Mouse (Mus musculus) MEL (cell line): ENCODE measurements around the gene Odc1. TPM values are rescaled to one million over a fixed set of nuclear protein-coding genes. Genes with fewer than 3 reads are reported as not detected.

Source experiments
- DNase-seq: peaks from one replicate; pipeline ENCODE4 v3.0.0; 2011; ENCODE audit warnings: low read depth, low spot score
- H3K27ac ChIP-seq: 2 replicates; pipeline ENCODE4 v1.5.1; 2012; ENCODE audit warnings: low read depth, mild to moderate bottlenecking, control low read depth, low read length, moderate library complexity; ENCODE audit not compliant: control insufficient read depth
- H3K27me3 ChIP-seq, 2 experiments: fragments of 150-350 bp in 1 of 2; sonication (generic) in 1 of 2; 2 replicates each; pipeline ENCODE4 v1.6.1; 2012; ENCODE audit warnings: low read length in 2 of 2, mild to moderate bottlenecking in 2 of 2, improper control_type of control experiment in 1 of 2, moderate library complexity in 1 of 2; ENCODE audit not compliant: insufficient read depth in 2 of 2, control insufficient read depth in 1 of 2
- H3K36me3 ChIP-seq, 2 experiments: 2 replicates each; pipeline ENCODE4 v1.6.1; 2012 to 2014; ENCODE audit warnings: low read length in 2 of 2, improper control_type of control experiment in 1 of 2, inconsistent platforms in 1 of 2, mild to moderate bottlenecking in 1 of 2; ENCODE audit not compliant: insufficient read depth in 2 of 2, control insufficient read depth in 1 of 2
- H3K4me1 ChIP-seq, 2 experiments: fragments of 150-350 bp in 1 of 2; sonication (generic) in 1 of 2; 2 replicates each; pipeline ENCODE4 v1.6.1; 2012; ENCODE audit warnings: low read length in 2 of 2, improper control_type of control experiment in 1 of 2, mild to moderate bottlenecking in 1 of 2; ENCODE audit not compliant: insufficient read depth in 2 of 2, control insufficient read depth in 1 of 2
- H3K4me3 ChIP-seq, 2 experiments: fragments of 150-350 bp in 1 of 2; sonication (generic) in 1 of 2; 2 replicates each; pipeline ENCODE4 v1.5.1; 2012; ENCODE audit warnings: low read depth in 2 of 2, low read length in 2 of 2, mild to moderate bottlenecking in 2 of 2, moderate library complexity in 2 of 2, control low read depth in 1 of 2, improper control_type of control experiment in 1 of 2; ENCODE audit not compliant: control insufficient read depth in 1 of 2, insufficient read depth in 1 of 2
- H3K79me2 ChIP-seq: 2 replicates; pipeline ENCODE4 v1.6.1; 2012; ENCODE audit warnings: mild to moderate bottlenecking, low read length, moderate library complexity; ENCODE audit not compliant: control insufficient read depth, poor library complexity, insufficient read depth
- H3K9ac ChIP-seq: 2 replicates; pipeline ENCODE4 v1.6.1; 2012; ENCODE audit warnings: low read depth, mild to moderate bottlenecking, control low read depth, low read length, moderate library complexity; ENCODE audit not compliant: control insufficient read depth, poor library complexity, severe bottlenecking
- H3K9me3 ChIP-seq: fragments of 150-350 bp; sonication (generic); replicated peaks from 2 replicates; pipeline ENCODE4 v1.6.1; 2012; ENCODE audit warnings: mild to moderate bottlenecking, low read length, improper control_type of control experiment, moderate library complexity; ENCODE audit not compliant: insufficient read depth
- BHLHE40 ChIP-seq: IDR thresholded peaks from 2 replicates; pipeline ENCODE4 v1.6.1; 2012; ENCODE audit warnings: low read depth, mild to moderate bottlenecking, inconsistent platforms, low read length, improper control_type of control experiment, borderline replicate concordance
- CHD1 ChIP-seq: IDR thresholded peaks from 2 replicates; pipeline ENCODE4 v1.6.1; 2012; ENCODE audit warnings: low read depth, mild to moderate bottlenecking, inconsistent platforms, low read length, improper control_type of control experiment
- CHD2 ChIP-seq: IDR thresholded peaks from 2 replicates; pipeline ENCODE4 v1.6.1; 2011; ENCODE audit warnings: low read length, improper control_type of control experiment
- CTCF ChIP-seq, 3 experiments: IDR thresholded peaks in 2 of 3; conservative IDR thresholded peaks in 1 of 3; 2 replicates each; pipeline ENCODE4 v1.5.1; 2011 to 2012; ENCODE audit warnings: low read length in 3 of 3, low read depth in 2 of 3, mild to moderate bottlenecking in 2 of 3, improper control_type of control experiment in 1 of 3, inconsistent platforms in 1 of 3, mixed read lengths in 1 of 3, moderate library complexity in 1 of 3; ENCODE audit not compliant: control insufficient read depth in 1 of 3, insufficient read depth in 1 of 3, poor library complexity in 1 of 3, severe bottlenecking in 1 of 3
- E2F4 ChIP-seq: IDR thresholded peaks from 2 replicates; pipeline ENCODE4 v1.6.1; 2011; ENCODE audit warnings: low read depth, low read length, improper control_type of control experiment, borderline replicate concordance
- ELF1 ChIP-seq: IDR thresholded peaks from 2 replicates; pipeline ENCODE4 v1.6.1; 2014; ENCODE audit warnings: low read depth, mild to moderate bottlenecking, inconsistent platforms, low read length, improper control_type of control experiment, moderate library complexity
- ETS1 ChIP-seq: IDR thresholded peaks from 2 replicates; pipeline ENCODE4 v1.6.1; 2012; ENCODE audit warnings: low read depth, mild to moderate bottlenecking, inconsistent platforms, low read length, improper control_type of control experiment, moderate library complexity
- GABPA ChIP-seq: IDR thresholded peaks from 2 replicates; pipeline ENCODE4 v1.6.1; 2012; ENCODE audit warnings: low read depth, mild to moderate bottlenecking, inconsistent platforms, low read length, improper control_type of control experiment, moderate library complexity
- GATA1 ChIP-seq: IDR thresholded peaks from 2 replicates; pipeline ENCODE4 v1.6.1; 2011; ENCODE audit warnings: low read depth, low read length, improper control_type of control experiment
- JUND ChIP-seq: IDR thresholded peaks from 2 replicates; pipeline ENCODE4 v1.6.1; 2011; ENCODE audit warnings: low read depth, mild to moderate bottlenecking, improper control_type of control experiment, low read length
- KAT2A ChIP-seq: conservative IDR thresholded peaks from 2 replicates; pipeline ENCODE4 v1.6.1; 2012; ENCODE audit warnings: low read depth, low read length, improper control_type of control experiment, inconsistent platforms
- MAX ChIP-seq: IDR thresholded peaks from 2 replicates; pipeline ENCODE4 v1.6.1; 2011; ENCODE audit warnings: low read length, improper control_type of control experiment
- MAZ ChIP-seq: IDR thresholded peaks from 2 replicates; pipeline ENCODE4 v1.6.1; 2012; ENCODE audit warnings: low read depth, mild to moderate bottlenecking, inconsistent platforms, low read length, improper control_type of control experiment
- MEF2A ChIP-seq: IDR thresholded peaks from 2 replicates; pipeline ENCODE4 v1.6.1; 2014; ENCODE audit warnings: low read depth, mild to moderate bottlenecking, inconsistent platforms, low read length, improper control_type of control experiment; ENCODE audit not compliant: poor library complexity, insufficient replicate concordance, severe bottlenecking; ENCODE audit errors: extremely low read depth
- MYB ChIP-seq: IDR thresholded peaks from 2 replicates; pipeline ENCODE4 v1.6.1; 2011; ENCODE audit warnings: mild to moderate bottlenecking, low read depth, low read length, improper control_type of control experiment
- MYC ChIP-seq: IDR thresholded peaks from 2 replicates; pipeline ENCODE4 v1.6.1; 2011; ENCODE audit warnings: low read depth, mild to moderate bottlenecking, low read length, improper control_type of control experiment, moderate library complexity
- NELFE ChIP-seq: IDR thresholded peaks from 2 replicates; pipeline ENCODE4 v1.6.1; 2011; ENCODE audit warnings: low read depth, low read length, improper control_type of control experiment
- NRF1 ChIP-seq: IDR thresholded peaks from 2 replicates; pipeline ENCODE4 v1.6.1; 2014; ENCODE audit warnings: low read depth, mild to moderate bottlenecking, inconsistent platforms, low read length, improper control_type of control experiment, moderate library complexity; ENCODE audit not compliant: poor library complexity, insufficient read depth, severe bottlenecking
- POLR2A ChIP-seq, 2 experiments: IDR thresholded peaks; 2 replicates each; pipeline ENCODE4 v1.6.1; 2011 to 2012; ENCODE audit warnings: low read length in 2 of 2, mild to moderate bottlenecking in 2 of 2, control low read depth in 1 of 2, improper control_type of control experiment in 1 of 2, low read depth in 1 of 2, moderate library complexity in 1 of 2; ENCODE audit not compliant: control insufficient read depth in 1 of 2, insufficient read depth in 1 of 2, poor library complexity in 1 of 2
- POLR2AphosphoS2 ChIP-seq: IDR thresholded peaks from 2 replicates; pipeline ENCODE4 v1.6.1; 2011; ENCODE audit warnings: low read length, improper control_type of control experiment
- POLR2AphosphoS5 ChIP-seq: IDR thresholded peaks from 2 replicates; pipeline ENCODE4 v1.6.1; 2012; ENCODE audit warnings: low read depth, borderline replicate concordance, mild to moderate bottlenecking, inconsistent platforms, low read length, moderate library complexity, mixed read lengths
- RAD21 ChIP-seq: IDR thresholded peaks from 2 replicates; pipeline ENCODE4 v1.6.1; 2011; ENCODE audit warnings: mild to moderate bottlenecking, low read depth, low read length, improper control_type of control experiment
- RCOR1 ChIP-seq: IDR thresholded peaks from 2 replicates; pipeline ENCODE4 v1.6.1; 2012; ENCODE audit warnings: low read depth, mild to moderate bottlenecking, inconsistent platforms, low read length, improper control_type of control experiment
- SIN3A ChIP-seq: IDR thresholded peaks from 2 replicates; pipeline ENCODE4 v1.6.1; 2012; ENCODE audit warnings: low read length, improper control_type of control experiment, inconsistent platforms
- SMC3 ChIP-seq: IDR thresholded peaks from 2 replicates; pipeline ENCODE4 v1.6.1; 2011; ENCODE audit warnings: low read depth, low read length, improper control_type of control experiment
- TAL1 ChIP-seq: IDR thresholded peaks from 2 replicates; pipeline ENCODE4 v1.6.1; 2012; ENCODE audit warnings: mild to moderate bottlenecking, inconsistent platforms, low read length, moderate library complexity, mixed read lengths
- TBP ChIP-seq: IDR thresholded peaks from 2 replicates; pipeline ENCODE4 v1.8.0; 2011; ENCODE audit warnings: low read depth, low read length, improper control_type of control experiment
- TCF12 ChIP-seq: IDR thresholded peaks from 2 replicates; pipeline ENCODE4 v1.6.1; 2014; ENCODE audit warnings: low read depth, mild to moderate bottlenecking, inconsistent platforms, low read length, improper control_type of control experiment, moderate library complexity
- UBTF ChIP-seq: IDR thresholded peaks from 2 replicates; pipeline ENCODE4 v1.6.1; 2012; ENCODE audit warnings: low read depth, mild to moderate bottlenecking, inconsistent platforms, low read length, improper control_type of control experiment, moderate library complexity, borderline replicate concordance; ENCODE audit not compliant: insufficient read depth
- USF1 ChIP-seq: IDR thresholded peaks from 2 replicates; pipeline ENCODE4 v1.6.1; 2014; ENCODE audit warnings: low read depth, mild to moderate bottlenecking, inconsistent platforms, low read length, improper control_type of control experiment, moderate library complexity
- USF2 ChIP-seq, 2 experiments: IDR thresholded peaks; 2 replicates each; pipeline ENCODE4 v1.6.1; 2011 to 2012; ENCODE audit warnings: improper control_type of control experiment in 2 of 2, low read length in 2 of 2, borderline replicate concordance in 1 of 2, inconsistent platforms in 1 of 2, low read depth in 1 of 2, mild to moderate bottlenecking in 1 of 2; ENCODE audit not compliant: insufficient read depth in 1 of 2
- ZC3H11A ChIP-seq: IDR thresholded peaks from 2 replicates; pipeline ENCODE4 v1.6.1; 2012; ENCODE audit warnings: low read depth, mild to moderate bottlenecking, inconsistent platforms, low read length, improper control_type of control experiment
- ZKSCAN1 ChIP-seq: IDR thresholded peaks from 2 replicates; pipeline ENCODE4 v1.6.1; 2012; ENCODE audit warnings: low read depth, mild to moderate bottlenecking, inconsistent platforms, low read length, improper control_type of control experiment, moderate library complexity
- ZMIZ1 ChIP-seq: IDR thresholded peaks from 2 replicates; pipeline ENCODE4 v1.6.1; 2012; ENCODE audit warnings: low read depth, mild to moderate bottlenecking, inconsistent platforms, low read length, improper control_type of control experiment, moderate library complexity
- ZNF384 ChIP-seq: IDR thresholded peaks from 2 replicates; pipeline ENCODE4 v1.6.1; 2012; ENCODE audit warnings: low read depth, mild to moderate bottlenecking, inconsistent platforms, low read length, improper control_type of control experiment
- polyA plus RNA-seq, 2 experiments: library from polyadenylated mRNA; stranded (reverse) in 1 of 2; unstranded in 1 of 2; fragments of >175 nt in 1 of 2; fragments of >200 nt in 1 of 2; gene quantifications; 2 replicates each; pipeline versions ENCODE4 v1.2.1 to v1.2.4; 2012; ENCODE audit warnings: low replicate concordance in 2 of 2, low read depth in 1 of 2; ENCODE audit not compliant: insufficient read length in 2 of 2, insufficient read depth in 1 of 2, missing spikeins in 1 of 2
- total RNA-seq: library from RNA; depleted of rRNA; stranded (reverse); fragments of 300-350 nt; gene quantifications from 2 replicates; pipeline ENCODE4 v1.2.3, GENCODE M21; 2012

Odc1 gene
- total and polyA plus RNA-seq, 3 experiments, result 639 to 720 (median 677) TPM

DNA sequence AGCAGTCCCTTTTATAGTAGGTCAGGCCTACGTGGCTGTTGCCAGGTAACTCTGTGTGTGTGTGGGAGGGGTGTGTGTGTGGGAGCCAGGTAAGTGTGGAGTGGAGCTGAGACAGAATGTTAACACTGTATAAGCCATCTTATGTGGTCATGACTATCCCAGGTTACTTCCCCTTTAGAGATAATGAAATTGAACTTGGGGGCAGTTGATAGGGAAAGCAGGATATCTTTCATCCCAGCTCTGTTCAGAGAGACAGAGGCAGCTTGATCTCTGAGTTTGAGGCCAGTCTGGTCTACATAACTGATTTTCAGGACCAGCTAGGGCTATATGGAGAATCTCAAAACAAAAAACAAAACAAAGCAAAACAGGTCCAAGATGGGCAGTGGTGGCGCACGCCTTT is 7.4 kb upstream of the Odc1 start (continued):
- no peak for TF ChIP-seq ZC3H11A
- TF ChIP-seq TAL1, result peak; percentile 54
- TF ChIP-seq ETS1, result peak; percentile 67
- no peak for TF ChIP-seq NRF1
- no peak for TF ChIP-seq SMC3
- TF ChIP-seq, all 39 proteins: peak for 8

DNA sequence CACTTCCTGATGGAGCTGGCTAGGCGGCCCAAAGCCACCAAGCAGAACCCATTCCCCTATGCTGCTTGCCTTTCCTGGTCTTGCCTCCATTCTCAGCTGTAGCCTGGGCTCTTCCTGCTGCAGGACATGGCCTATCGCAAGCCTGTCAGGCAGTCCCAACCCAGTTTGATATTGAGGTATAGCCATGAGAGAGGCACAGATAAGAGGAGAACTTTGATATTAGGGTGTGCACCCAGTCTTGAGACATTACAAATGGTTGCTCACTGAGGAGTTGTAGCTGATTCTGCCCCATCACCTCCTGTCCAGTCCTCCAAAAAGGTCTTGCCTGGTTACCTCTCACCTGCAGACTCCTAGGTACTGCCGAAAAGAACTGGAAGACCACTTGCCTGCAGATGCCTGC is 6.5 kb upstream of the Odc1 start:
- H3K36me3 ChIP-seq, result peaks cover 0 to 43% of the 10 kb centered on the region in 2 experiments; a peak in 2 of 4 replicates
- H3K27ac ChIP-seq, result peak overlapping the region; percentile 94
- H3K9ac ChIP-seq, result peak overlapping the region; percentile 58
- H3K27me3 ChIP-seq, result no peaks in the 10 kb centered on the region
- no peaks in the 10 kb centered on the region for H3K79me2 ChIP-seq
- H3K4me3 ChIP-seq, result peak overlapping the region; percentile 27 to 38
- H3K9me3 ChIP-seq, result no peaks in the 10 kb centered on the region
- H3K4me1 ChIP-seq, result peaks cover 18 to 49% of the 10 kb centered on the region in 2 experiments
- peak; percentile 88 for DNase-seq
- TF ChIP-seq RCOR1, result peak; percentile 80
- no peak for TF ChIP-seq BHLHE40
- no peak for TF ChIP-seq USF1
- TF ChIP-seq ETS1, result peak; percentile 89
- TF ChIP-seq MYC, result 0 out of 2 replicates have a peak, but pooled peaks have one; percentile 27
- no peak for TF ChIP-seq POLR2AphosphoS5
- no peak; the same call in 1 of the 2 replicates for TF ChIP-seq POLR2AphosphoS2
- no peak for TF ChIP-seq CHD1
- TF ChIP-seq TAL1, result peak; percentile 96
- TF ChIP-seq TBP, result peak; percentile 80
- peak; percentile 82 for TF ChIP-seq SIN3A
- no peak for TF ChIP-seq ZNF384
- no peak for TF ChIP-seq USF2 (IDR thresholded peaks at IDR 0.05; ENCODE audit: borderline replicate concordance in 1 of 2, insufficient read depth in 1 of 2, low read depth in 1 of 2, low read length in 2 of 2)
- TF ChIP-seq ELF1, result peak; percentile 49; the same call in 1 of the 2 replicates
- TF ChIP-seq GABPA, result no peak
- TF ChIP-seq ZMIZ1, result no peak
- TF ChIP-seq NELFE, result peak; percentile 32; the same call in 1 of the 2 replicates
- TF ChIP-seq MEF2A, result no peak
- TF ChIP-seq KAT2A, result no peak
- no peak for TF ChIP-seq MAX
- TF ChIP-seq MYB, result no peak
- TF ChIP-seq MAZ, result no peak
- TF ChIP-seq UBTF, result no peak
- no peak for TF ChIP-seq ZKSCAN1
- TF ChIP-seq CHD2, result no peak
- TF ChIP-seq POLR2A (IDR thresholded peaks at IDR 0.05; ENCODE audit: control insufficient read depth in 1 of 2, insufficient read depth in 1 of 2, low read depth in 1 of 2, low read length in 2 of 2, poor library complexity in 1 of 2), result peak in 1 of 2 experiments; percentile 57; a peak in 1 of 4 replicates
- no peak for TF ChIP-seq ZC3H11A
- TF ChIP-seq GATA1, result peak; percentile 98
- peak; percentile 98 for TF ChIP-seq TCF12
- TF ChIP-seq RAD21, result no peak
- no peak for TF ChIP-seq CTCF (IDR thresholded peaks at IDR 0.05 in 2 of 3, conservative IDR thresholded peaks at IDR 0.05 in 1 of 3; ENCODE audit: control insufficient read depth in 1 of 3, insufficient read depth in 1 of 3, low read depth in 2 of 3, low read length in 3 of 3, poor library complexity in 1 of 3, severe bottlenecking in 1 of 3)
- TF ChIP-seq SMC3, result no peak
- no peak for TF ChIP-seq E2F4
- no peak for TF ChIP-seq JUND
